Mouse (Mus musculus) megakaryocyte, adult 5-6 weeks (primary cell): ENCODE data around the gene Ulk4. TPM values are rescaled to one million over a fixed set of nuclear protein-coding genes. Genes with fewer than 3 reads are reported as not detected.

Experiments used
- ATAC-seq: 2 replicates; pipeline ENCODE4 v1.8.0; 2016; ENCODE audit warnings: mild to moderate bottlenecking, inconsistent platforms; ENCODE audit not compliant: poor library complexity, severe bottlenecking
- total RNA-seq, 2 experiments: library from RNA; stranded (forward) in 1 of 2; stranded (reverse) in 1 of 2; fragments of 153-499, 151-499 nt in 1 of 2; fragments of 221-1000, 200-1000 nt in 1 of 2; gene quantifications; 2 replicates each; pipeline versions ENCODE4 v1.2.3 to v1.2.4; 2015 to 2017

The Ulk4 gene
- total RNA-seq, 2 experiments from 2014 or later, result 0.20 to 1.0 TPM

DNA sequence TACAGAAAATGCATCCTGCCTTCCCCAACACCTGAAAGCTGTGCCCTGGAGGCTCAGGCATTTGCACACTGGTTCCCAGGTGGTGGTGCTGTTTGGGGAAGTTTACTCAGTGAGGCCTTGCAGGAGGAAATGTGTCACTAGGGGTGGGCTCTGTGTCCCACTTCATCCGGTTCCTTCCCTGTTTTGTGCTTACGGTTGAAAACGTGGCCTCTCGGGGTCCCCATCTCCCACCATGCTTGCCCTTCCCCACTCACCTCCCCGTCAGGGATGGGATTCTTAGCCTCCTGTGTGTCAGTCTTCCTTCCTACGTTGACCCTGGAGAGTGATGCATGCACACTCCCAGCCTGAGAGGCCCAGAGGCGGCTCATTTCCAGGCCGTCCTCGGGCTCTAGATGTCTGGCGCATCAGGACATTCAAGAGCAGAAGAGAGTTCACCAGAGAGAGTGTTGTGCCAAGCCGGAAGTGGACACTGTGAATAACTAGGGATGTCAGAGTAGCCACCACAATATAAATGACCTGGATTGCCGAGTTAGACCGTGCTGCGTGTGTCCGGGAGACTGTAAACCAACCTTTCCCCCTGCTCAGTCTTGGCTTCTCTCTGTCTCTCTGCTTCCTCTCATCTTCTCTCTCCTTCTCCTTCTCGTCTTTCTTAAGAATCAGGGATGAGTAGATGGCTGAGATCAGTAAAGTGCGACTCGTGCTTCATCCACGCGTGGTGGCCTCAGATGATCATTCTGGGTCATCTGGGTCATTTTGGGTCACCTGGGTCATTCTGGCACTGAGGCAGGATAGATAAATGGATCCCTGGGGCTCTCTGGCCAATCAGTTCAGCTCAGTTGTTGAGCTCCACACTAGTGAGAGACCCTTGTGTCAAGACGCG lies 24.3 kb upstream of the Ulk4 start:
- ATAC-seq, result peak; percentile 49

DNA sequence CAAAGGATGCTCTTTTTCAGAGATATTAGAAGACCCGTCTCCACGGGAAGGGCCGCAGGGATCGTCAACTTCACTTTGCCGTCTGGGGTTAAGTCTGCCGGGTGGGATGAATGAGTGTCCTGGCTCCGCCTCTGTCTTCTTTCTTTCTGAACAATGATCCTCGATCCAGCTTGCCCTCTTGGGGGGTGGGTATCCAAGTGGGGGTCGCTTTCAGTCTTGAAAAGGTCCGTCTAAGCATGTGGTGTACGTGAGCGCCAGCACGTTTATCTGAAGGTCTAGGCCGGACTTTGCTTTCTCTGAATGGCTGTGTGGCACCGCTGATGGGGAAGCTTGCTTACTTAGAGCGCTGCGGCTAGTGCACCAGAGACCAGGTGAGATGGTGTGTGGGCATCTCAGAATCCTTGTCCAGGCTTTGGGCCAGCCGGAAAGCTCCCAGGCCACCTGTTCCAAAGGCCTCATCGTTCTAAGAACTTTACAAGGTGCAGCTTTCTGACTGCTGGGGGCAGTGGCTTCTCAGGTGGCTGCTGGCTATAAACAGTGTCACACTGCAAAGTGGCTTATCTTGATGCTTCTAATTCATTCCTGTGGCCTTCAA lies 23.1 kb upstream of the Ulk4 start:
- no peak for ATAC-seq

DNA sequence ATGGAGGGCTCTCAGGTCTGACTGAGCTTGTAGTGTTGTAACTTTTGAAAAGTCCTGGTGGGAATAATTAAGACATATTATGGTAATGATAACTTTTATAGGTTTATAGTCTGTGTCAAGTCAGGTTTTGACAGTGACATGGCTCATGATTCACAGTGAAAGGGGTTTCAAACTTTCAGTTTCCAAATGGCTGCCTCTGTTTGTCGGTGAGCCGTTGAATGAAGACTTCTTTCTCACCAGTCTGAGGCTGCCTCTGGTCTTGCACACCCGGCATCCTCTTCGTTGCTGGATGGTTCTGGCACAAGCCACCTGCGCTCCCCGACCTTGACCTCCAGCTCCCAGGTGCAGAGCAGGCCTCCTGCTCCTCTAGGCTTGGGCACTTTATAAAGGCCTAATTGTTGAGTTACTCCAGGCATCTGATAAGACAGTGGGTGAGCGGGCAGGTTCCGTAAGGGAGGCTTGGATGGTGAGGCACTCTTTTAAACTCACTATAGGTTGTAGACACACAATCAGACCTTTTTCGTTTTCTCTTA lies 22.3 kb upstream of the Ulk4 start:
- ATAC-seq, result no peak

DNA sequence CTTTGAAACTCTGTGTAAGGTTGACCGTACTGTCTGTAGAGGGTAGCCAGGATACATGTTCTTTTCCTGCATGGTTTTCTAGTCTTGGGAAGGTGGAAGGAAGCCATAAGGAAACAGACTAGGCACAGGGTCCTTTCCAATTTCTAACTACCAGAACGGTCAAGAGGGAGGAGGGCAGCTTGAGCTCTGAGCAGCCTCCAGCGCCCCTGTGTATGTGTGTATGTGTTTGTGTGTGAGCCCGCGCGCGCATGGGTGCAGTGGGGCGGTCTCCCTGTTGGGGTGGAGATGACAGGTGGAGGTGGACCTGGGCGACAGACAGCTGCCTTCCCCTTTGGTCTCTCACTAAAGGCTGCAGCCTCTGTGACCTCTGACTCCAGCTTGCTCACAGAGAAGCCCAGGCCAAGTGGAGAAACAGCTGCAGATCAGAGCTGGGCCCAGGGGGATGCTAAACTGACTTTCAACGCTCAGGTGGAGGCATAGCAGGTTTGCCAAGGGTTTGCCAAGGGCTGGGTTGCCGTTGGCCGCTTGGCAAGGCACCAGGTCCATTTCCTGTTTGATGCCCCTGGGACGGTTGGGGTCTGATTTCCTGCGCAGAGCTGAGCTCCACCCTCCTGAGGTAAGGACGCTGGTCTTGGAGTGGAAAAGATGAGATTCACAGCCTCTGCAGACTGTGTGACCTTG lies 21.6 kb upstream of the Ulk4 start:
- peak; percentile 28 for ATAC-seq

DNA sequence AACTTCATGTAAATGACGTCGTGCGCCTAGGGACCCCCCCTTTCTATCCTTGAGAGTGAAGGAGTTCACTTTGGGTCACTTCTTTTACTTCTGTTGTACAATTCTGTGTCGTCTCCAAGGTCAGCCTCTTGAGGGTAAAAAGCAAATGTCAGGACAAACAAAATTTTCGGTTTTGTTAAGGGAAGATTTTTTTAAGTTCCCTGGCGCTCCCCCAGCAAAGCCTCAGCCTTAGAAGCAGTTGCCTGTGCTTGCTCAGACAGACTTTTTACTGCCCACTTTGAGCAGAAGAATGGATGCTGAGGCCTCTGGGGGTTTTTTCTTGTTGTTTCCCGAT lies 21.0 kb upstream of the Ulk4 start:
- ATAC-seq, result 0 out of 2 replicates have a peak, but pooled peaks have one; percentile 1

DNA sequence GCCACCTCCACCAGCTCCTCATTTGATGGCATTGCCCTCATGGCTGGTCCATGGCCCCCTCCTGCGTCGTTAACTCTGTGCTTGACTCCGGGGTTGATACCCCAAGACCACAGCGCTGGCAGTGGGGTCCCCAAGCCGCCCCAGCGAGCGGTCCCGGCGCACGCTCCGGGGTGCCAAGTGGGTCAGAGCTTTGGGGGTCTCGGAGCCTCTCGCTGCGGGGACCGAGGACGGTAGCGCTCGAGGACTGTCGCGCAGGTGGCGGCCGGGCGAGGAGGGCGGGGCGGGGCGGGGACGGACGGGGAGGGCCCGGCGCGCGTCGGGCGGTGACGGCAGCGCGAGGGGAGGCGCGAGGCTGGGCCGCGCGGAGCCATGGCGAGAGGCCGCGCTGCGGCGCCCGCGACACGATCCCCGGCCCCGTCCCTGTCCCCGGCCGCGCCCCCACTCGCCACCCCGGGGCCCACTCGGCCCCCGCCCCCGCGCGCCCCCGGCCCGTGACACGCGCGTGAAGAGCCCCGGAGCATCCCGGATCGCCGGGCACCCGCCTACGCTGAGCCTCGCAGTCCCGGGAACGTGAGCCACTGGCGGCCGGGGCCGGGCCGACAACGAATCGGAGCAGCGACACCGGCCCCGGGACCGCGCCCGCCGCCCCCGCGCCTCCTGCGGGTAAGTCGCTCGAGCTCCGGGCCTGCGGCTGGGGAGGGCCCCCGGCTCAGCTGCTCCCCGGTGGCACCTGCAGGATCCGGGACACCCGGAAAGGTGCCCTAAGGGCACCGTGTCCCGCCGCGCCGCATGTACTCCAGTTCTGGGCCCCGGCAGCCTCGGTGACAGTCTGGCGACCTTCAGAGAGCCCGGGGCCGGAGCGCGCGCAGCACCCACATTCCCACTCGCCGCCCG lies 20.4 kb upstream of the Ulk4 start, which contains the start of gene Trak1:
Gene Trak1, plus strand, starts transcription at position 332 of the 894 bp plus-strand sequence.
- ATAC-seq, result peak; percentile 76

DNA sequence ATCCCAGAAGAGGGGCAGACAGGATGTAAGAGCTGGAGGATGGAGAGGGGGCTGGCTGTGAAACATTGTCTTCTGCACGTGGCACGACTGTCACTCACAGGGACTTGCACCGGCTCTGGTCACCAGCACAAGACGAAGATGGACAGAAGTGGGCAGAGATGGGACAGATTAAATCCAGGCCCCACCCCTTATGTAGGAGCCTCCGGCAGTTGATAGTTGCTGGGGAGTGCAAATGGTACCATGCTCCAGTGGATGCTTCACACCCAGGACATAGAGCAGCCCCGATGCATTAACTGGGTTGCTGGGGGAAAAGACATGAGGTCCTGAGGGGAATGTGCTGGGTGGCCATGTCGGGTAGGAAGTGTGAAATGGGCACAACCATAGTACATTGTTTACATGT lies 18.2 kb upstream of the Ulk4 start:
- no peak for ATAC-seq

DNA sequence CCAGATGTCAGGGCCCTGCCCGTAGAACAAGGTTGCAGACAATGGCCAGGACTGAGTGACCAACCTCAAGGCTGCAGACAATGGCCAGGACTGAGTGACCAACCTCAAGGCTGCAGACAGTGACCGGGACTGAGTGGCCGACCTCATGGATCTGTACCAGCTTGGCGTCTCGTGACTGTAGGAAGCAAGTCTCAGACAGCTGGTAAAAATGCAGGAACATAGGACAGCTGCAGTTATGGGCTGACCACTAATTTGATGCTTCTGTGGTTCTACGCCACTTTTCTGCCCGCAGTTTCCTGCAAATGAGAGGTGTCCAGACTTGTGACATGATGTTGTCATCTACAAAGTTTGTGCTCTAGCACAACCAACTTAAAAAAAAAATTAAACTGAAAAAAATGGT lies 16.2 kb upstream of the Ulk4 start:
- ATAC-seq, result no peak

DNA sequence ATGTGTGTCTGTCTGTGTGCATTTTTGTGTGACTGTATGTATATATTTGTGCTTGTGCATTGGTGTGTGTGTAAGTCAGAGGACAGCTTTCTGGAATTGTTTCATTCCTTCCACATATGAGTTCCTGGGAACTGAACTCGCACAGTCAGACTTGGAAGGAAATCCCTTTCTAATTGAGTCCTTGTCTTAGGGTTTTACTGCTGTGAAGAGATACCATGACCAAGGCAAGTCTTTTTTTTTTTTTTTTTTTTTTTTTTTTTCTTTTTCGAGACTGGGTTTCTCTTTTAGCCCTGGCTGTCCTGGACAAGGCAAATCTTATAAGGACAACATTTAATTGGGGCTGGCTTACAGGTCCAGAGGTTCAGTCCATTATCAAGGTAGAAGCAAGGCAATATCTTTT lies 14.3 kb upstream of the Ulk4 start:
- no peak for ATAC-seq

DNA sequence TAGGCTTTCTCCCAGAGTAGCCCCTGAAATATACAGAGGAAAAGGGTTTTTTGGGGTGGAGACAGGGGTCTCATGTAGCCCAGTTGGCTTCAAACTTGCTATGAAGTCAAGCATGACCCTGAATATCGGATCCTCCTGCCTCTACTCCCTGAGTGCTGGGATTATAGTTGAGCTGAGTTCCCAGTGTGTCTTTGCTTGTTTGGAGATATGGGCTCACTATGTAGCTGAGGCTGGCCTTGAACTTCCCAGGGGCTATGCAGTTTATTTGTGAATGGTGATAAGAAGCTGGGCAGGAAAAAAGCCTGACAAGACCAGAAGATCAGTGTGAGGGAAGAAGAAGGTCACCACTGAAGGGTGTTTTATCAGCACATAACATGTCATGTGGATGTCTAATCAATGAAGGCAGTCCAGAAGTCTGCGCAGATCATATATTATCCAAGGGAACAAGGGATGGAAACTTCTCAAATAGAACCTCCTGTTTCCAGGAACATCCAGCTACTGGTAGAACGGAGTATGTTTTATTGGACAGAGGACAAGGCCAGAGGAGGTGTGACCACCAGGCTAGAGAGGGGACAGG lies 9.4 kb upstream of the Ulk4 start:
- no peak for ATAC-seq

DNA sequence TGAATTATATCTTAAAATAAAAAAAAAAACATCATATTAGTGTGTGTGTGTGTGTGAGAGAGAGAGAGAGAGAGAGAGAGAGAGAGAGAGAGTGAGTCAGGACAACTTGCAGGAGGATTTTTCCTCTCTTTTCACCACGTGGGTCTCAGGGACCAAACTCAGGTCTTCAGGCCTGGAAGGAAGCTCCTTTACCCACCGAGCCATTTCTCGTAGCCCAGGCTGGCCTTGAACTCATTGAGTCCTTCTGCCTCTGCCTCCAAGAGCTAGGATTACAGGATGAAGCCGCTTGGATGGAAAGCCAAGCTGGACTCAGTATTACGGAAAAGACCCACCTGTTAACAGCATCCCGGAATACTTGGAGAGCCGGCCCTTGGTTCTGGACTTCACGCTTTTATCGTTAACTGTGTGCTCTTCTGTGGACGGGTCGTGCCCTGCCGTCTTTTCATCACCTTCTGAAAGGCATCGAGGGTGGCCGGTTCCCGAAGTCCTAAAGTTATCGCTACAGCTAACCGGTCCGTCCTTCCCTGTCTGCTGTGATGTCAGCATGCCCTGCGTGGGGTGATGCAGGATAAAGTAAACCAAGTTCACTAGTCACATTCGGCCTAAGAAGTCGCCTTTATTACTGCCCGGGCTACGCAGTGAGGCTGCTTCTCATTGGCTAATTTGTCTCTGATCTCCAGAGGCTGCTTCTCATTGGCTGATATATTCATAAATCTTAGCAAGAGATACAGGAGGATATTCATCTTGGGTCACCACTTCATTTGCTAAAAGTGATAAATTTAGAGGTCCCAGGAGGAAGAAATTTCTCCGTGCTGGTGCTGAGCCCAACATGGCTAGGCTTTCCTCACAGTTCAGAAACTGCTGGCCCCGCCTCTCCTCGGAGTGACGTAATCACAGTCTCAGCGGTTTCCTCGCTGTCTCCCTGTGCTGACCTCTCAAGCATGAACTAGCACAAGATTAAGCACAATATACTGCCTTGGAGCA lies 8.6 kb upstream of the Ulk4 start:
- ATAC-seq, result peak; percentile 91

DNA sequence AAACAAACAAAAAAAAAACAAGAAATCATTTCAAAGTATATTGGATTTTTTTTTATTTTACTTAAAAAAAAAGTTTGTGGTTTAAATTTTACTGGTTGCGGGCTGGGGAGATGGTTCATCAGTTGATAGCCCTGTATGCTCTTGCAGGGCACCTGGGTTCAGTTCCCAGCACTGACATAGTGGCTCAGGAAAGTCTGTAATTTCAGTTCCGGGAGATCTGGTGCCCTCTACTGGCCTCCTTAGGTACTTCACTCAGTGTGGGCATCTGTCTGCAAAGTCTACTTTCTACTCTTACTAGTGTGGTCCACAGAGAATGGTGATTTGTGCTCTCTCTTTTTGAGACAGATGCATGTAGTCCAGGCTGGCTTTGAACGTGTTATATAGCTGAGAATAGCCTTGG lies 7.4 kb upstream of the Ulk4 start:
- ATAC-seq, result peak; percentile 66

DNA sequence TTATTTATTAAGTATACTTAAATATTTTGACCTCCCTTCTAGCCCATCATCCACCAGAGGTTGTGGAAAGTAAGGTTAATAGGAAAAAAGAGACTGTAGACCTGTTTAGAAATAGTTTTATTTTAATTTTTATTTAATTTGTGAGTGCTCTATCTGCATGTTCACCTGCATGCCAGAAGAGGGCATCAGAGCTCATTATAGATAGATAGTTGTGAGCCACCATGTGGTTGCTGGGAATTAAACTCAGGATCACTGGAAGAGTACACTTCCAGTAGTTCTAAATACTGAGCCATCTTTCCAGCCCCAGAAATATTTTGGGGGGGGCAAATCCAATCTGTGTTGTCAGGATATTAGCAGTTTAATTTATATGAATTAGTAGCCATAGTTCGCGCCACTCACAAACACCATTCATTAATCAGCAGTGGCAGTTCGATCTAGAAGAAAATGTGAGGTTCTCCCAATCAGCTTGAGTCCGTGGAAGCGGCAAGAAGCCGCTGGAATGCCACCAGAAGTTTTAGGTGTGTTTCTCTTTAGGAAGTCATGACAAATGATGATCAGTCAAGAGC lies 6.7 kb upstream of the Ulk4 start:
- no peak for ATAC-seq

DNA sequence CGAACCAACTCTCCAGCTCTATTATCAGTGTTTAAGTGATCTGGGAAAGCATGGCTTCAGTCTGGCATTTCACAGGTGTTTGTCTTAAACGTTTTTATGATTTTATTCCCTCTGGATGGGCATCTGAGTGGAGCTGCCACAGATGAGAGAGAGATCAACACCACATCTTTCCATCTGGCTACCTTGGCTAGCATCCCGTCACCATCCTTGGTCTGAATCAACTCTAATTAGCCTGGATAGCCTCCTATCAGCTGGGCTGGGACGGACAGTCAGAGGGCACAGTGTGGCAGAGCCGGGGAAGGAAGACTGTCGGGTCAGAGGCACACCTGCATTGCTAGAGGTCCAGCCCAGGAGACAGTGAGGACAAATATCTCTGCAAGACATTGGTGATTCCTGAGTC lies 4.9 kb upstream of the Ulk4 start:
- no peak for ATAC-seq

DNA sequence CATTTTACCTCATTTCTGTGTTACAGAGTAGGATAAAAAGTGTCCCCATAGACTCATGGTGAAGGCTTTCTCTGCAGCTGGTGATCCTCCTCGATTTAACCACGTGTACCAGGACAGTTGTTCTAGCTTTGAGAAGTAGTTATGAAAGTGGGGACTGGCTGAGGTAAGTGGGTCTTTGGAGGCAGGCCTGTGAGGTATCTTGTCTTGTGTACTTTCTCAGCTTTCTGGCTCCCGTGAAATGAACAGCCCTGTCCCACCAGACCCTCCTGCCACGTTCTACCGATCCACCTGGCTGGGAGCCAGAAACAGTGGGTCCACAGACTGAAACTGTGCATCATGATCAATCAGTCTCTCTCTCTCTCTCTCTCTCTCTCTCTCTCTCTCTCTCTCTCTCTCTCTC lies 2.2 kb upstream of the Ulk4 start:
- ATAC-seq, result no peak

DNA sequence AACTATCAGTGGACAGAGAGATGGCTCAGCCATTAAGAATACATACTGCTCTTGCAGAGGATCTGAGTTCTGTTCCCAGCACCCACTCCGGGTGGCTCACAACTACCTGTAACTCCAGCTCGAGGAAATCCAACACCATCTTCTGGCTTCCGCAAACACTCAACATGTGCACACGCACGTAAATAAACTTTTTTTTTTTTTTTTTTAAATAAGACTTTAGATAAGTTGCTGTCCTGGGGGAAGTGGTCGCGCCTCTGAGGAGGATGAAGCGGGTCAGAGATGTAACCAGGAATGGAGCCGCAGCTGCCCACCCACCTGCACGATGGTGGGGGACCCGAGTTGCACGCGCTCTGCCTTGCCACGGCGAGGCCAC lies 266 bp downstream of the Ulk4 start:
- no peak for ATAC-seq

DNA sequence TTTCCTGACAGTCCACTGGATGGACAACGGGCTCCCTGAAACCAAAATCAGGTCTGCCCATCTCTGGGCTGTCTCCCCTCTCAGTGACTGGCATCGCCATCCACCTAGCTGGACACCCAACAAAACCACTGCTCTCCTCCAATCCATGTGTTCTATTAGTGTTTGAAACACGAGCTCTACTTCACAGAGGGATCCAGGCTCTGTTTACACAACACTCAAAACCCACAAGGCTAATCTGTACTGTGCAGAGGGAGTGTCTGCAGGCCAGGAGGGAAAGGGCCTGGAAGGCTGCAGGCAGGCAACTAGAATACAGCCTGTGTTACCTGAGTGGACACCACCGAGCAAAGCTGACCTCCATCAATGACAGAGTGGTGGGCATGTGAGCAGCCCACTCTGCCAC lies 5.4 kb downstream of the Ulk4 start:
- no peak for ATAC-seq

DNA sequence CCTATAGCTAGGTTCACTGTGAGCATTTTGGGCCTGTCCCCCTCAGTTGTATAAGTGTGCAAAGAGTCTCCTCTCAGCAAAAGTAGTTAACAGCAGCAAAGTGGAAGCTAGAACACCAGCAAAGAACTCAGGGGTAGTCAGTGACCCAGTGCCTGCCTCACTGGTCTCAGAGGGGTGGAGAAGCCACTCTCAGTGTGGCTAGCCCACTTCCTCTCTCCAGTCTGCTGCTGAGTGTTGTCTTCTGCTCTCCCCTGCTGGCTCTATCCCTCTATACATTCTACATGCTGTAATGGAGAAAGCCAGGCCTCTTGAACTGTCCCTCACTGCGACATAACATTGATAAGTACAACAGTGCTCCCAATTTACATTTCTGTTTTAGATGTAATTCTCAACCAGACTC lies 5.8 kb downstream of the Ulk4 start:
- 0 out of 2 replicates have a peak, but pooled peaks have one; percentile 45 for ATAC-seq

DNA sequence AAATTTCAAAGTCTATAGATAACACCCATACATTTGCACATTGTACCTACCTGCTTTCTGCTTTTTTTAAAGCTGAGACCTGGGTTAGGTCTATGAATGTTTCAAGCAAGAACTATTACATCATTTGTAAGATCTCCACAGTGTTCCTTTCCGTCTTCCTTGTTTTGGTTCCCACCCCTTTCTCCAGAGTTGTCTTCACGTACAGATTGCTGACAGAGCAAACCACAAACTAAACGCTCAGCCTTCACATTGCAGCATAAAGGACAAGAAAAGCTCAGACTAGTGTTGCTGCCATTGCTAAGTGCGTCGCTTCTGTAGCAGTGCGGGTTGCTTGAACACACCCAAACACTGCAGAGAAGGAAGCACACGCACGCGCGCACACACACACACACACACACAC lies 11.7 kb downstream of the Ulk4 start:
- peak; percentile 43 for ATAC-seq
